Mouse (Mus musculus) kidney, adult 9 months (tissue): ENCODE data around the gene Ercc1.

ENCODE experiments used
- DNase-seq: peaks from one replicate; pipeline ENCODE4 v3.0.0; 2022

The Ercc1 gene

GRCm38 (mm10) chr7:19309884-19310641 lies 34.5 kb upstream of the Ercc1 start, which contains the start of gene Fosb:
Gene Fosb, minus strand, starts transcription at chr7:19310051.
- DNase-seq = peak; percentile 97

GRCm38 (mm10) chr7:19311991-19312390 lies 32.6 kb upstream of the Ercc1 start:
- peak; percentile 71 for DNase-seq

- DNase-seq = no peak
Observed at GRCm38 (mm10) chr7:19314033-19314432, 30.5 kb upstream of the Ercc1 start.

GRCm38 (mm10) chr7:19316451-19317161 lies 28.0 kb upstream of the Ercc1 start:
- DNase-seq = no peak

- DNase-seq = no peak
Observed at GRCm38 (mm10) chr7:19318201-19318600, 26.4 kb upstream of the Ercc1 start.

GRCm38 (mm10) chr7:19318676-19319075 lies 25.9 kb upstream of the Ercc1 start:
- DNase-seq = no peak

GRCm38 (mm10) chr7:19319458-19319857 lies 25.1 kb upstream of the Ercc1 start:
- no peak for DNase-seq

- peak; percentile 96 for DNase-seq
Observed at GRCm38 (mm10) chr7:19319906-19320305, 24.7 kb upstream of the Ercc1 start.

- DNase-seq = no peak
Observed at GRCm38 (mm10) chr7:19320637-19321036, 23.9 kb upstream of the Ercc1 start.

GRCm38 (mm10) chr7:19321464-19321863 lies 23.1 kb upstream of the Ercc1 start:
- DNase-seq = no peak

- no peak for DNase-seq
Observed at GRCm38 (mm10) chr7:19322489-19322888, 22.1 kb upstream of the Ercc1 start.

GRCm38 (mm10) chr7:19324221-19324620 lies 20.4 kb upstream of the Ercc1 start:
- DNase-seq = no peak

- DNase-seq = no peak
Observed at GRCm38 (mm10) chr7:19325262-19326199, 19.0 kb upstream of the Ercc1 start.

- peak; percentile 88 for DNase-seq
Observed at GRCm38 (mm10) chr7:19326359-19326758, 18.2 kb upstream of the Ercc1 start.

GRCm38 (mm10) chr7:19327128-19327527 lies 17.4 kb upstream of the Ercc1 start:
- DNase-seq = peak; percentile 94

- no peak for DNase-seq
Observed at GRCm38 (mm10) chr7:19327782-19328181, 16.8 kb upstream of the Ercc1 start.

- no peak for DNase-seq
Observed at GRCm38 (mm10) chr7:19328425-19328824, 16.2 kb upstream of the Ercc1 start.

- DNase-seq = no peak
Observed at GRCm38 (mm10) chr7:19331910-19332309, 12.7 kb upstream of the Ercc1 start.

- DNase-seq = peak; percentile 54
Observed at GRCm38 (mm10) chr7:19332709-19333352, 11.7 kb upstream of the Ercc1 start.

- peak; percentile 66 for DNase-seq
Observed at GRCm38 (mm10) chr7:19335583-19335982, 9.0 kb upstream of the Ercc1 start.

GRCm38 (mm10) chr7:19337122-19337521 lies 7.5 kb upstream of the Ercc1 start:
- no peak for DNase-seq

GRCm38 (mm10) chr7:19338060-19338459 lies 6.5 kb upstream of the Ercc1 start:
- no peak for DNase-seq

- no peak for DNase-seq
Observed at GRCm38 (mm10) chr7:19338596-19338995, 6.0 kb upstream of the Ercc1 start.
